Mouse (Mus musculus): Measurements from ENCODE around the gene AC124502.3. TPM values are rescaled to one million over a fixed set of nuclear protein-coding genes. Genes with fewer than 3 reads are reported as not detected.

AC124502.3 gene
- polyA plus RNA-seq, 1 experiment from 2014 or later: 2.1 TPM

DNA sequence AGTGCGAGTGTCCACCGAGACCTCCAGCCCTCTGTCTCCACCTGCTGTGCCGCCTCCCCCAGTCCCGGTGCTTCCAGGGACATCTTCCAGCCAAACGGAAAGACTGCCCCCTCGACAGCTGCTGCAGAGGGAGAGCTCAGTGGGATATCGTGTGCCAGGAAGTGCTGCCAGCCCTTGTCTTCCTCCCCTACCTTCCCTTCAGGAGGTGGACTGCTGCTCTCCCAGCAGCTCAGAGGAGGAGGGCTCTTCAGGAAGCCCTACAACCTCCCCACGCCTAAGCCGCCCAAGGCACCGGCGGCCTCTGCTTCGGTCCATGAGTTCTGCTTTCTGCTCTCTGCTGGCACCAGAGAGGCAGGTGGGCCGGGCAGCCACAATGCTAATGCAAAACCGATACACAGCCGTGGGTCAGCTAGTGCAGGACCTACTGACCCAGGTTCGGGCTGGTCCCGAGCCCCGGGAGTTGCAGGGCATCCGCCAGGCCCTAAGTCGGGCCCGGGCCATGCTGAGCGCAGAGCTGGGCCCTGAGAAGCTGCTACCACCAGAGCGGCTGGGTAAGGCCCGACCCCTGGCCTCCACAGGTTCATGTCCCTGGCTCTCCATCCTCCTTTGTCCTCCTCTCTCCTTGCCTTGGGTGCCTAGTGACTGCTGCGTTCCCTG lies 13.6 kb downstream of the AC124502.3 start:
- Histone ChIP-seq H3K4me2 (peak overlapping the region; percentile 54), H3K9ac (no peak overlapping the region), H3K27ac (0 out of 2 replicates have a peak overlapping the region, but pooled peaks have one; percentile 45), H3K4me3 (replicated peaks) (peak overlapping the region; percentile 37), H3K36me3 (peaks cover 27% of the 10 kb centered on the region), H3K4me1 (peaks cover 44% of the 10 kb centered on the region), H3K9me3 (replicated peaks) (no peaks in the 10 kb centered on the region), H3K27me3 (peaks cover 43% of the 10 kb centered on the region)
- 23% methylated on average over 25 of the region's 25 CpGs for WGBS
- no peak for ATAC-seq (replicated peaks; ENCODE audit: low FRiP score)

DNA sequence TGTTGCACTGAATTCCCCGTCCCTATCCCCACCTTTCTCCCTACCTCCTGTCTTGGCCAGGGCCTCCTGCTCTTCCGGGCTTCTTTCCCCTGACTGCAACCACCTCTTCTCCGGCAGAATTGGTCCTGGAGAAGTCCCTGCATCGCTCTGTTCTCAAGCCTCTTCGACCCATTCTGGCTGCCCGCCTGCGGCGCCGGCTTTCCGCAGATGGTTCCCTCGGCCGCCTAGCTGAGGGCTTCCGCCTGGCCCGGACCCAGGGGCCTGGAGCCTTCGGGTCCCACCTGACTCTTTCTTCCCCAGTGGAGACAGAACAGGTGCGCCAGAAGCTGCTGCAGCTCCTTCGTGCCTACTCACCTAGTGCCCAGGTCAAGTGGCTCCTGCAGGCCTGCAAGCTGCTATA lies 14.2 kb downstream of the AC124502.3 start:
- Histone ChIP-seq H3K4me2 (peak overlapping the region; percentile 54; the same call in 1 of the 2 replicates), H3K27ac (no peak overlapping the region), H3K36me3 (peaks cover 21% of the 10 kb centered on the region), H3K9ac (no peak overlapping the region), H3K9me3 (replicated peaks) (no peaks in the 10 kb centered on the region), H3K4me3 (replicated peaks) (no peak overlapping the region), H3K27me3 (peaks cover 43% of the 10 kb centered on the region), H3K4me1 (peaks cover 47% of the 10 kb centered on the region)
- no peak for ATAC-seq (replicated peaks; ENCODE audit: low FRiP score)
- 63% methylated on average over 17 of the region's 17 CpGs for WGBS

DNA sequence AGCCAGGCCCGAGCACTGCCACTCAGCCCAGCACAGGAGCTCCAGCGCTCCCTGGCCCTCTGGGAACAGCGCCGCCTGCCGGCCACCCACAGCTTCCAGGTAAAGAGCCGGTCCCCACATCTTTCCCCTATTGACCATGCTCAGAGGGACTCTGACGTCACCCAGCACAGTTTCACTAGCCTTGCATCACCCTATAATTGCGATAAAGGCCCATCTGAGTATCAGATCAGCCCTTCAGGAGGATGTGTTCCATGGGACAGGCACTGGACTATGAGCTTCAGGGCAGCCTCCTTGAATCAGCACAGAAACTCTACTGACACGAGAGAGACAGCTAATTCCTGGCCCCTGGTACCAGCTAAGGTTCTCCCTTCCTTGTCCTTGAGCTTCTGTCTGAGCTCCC lies 15.2 kb downstream of the AC124502.3 start:
- H3K4me3 ChIP-seq (replicated peaks): no peak overlapping the region
- ATAC-seq (replicated peaks; ENCODE audit: low FRiP score): no peak
- no peak overlapping the region for H3K27ac ChIP-seq
- peaks cover 57% of the 10 kb centered on the region for H3K4me1 ChIP-seq
- H3K27me3 ChIP-seq: peaks cover 43% of the 10 kb centered on the region
- WGBS: 21% methylated on average over 9 of the region's 9 CpGs
- no peak overlapping the region for H3K9ac ChIP-seq
- no peaks in the 10 kb centered on the region for H3K9me3 ChIP-seq (replicated peaks)
- H3K36me3 ChIP-seq: peaks cover 11% of the 10 kb centered on the region
- H3K4me2 ChIP-seq: no peak overlapping the region

DNA sequence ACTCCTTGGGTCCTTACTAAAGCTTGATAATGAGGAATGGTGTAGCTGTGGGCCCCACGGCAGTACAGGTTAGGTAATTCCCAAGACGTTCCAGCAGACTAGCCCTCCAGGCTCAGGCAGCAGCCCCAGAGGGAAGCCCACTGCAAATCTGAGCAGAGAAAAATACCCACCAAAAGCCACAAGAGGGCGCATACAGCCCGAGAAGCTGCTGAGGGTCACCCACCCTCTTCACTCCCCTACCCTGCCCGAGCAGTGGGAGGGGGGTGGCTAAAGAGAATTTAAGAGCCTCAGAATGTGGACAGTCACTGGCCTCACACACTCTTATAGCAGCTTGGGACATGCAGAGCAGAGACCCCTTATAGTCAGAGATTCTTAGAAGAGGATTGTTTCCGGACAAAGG lies 17.6 kb downstream of the AC124502.3 start:
- H3K4me1 ChIP-seq: peaks cover 65% of the 10 kb centered on the region
- 10% methylated on average over 6 of the region's 6 CpGs for WGBS

DNA sequence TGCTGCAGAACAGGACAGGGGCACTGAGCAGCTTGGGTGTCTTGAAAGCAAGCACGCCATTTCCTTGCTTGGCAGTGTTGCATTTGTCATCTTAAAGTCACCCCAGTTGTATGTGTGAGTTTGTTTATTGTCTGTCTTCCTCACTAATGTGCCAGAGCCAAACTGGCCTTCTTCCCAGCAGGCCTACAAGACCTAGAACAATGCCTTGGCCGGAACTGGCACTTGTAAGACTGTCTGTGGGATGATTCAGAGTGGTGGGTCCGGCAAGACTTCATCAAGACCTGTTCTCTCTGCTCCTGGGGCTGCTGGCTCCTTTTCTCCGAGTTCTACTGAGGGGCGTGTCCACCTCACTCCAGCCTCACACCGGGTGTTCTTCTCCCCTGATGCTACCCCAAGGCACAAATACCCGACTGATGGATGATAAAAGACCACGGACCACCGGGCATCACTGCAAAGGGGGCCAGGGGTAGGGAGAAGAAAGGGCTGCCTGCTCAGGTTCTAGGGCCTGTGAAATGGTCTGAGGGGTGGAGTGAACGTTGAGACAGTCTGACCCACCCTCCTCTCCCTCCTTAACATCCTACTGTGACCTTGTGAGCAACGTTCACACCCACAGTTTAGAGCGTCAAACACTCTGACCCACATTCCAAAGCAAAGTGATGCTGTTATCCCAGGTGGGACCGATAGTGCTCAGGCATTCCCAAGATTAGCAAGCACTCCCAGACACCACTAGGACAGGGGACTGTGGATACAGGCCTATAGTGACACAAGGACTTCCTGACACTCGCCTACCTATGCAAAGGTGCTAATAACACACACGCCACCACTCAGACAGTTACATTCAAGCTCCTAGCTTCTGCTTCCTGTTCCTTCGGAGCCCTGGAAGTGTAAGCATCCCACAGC lies 19.4 kb downstream of the AC124502.3 start:
- H3K27ac ChIP-seq: peak overlapping the region; percentile 82
- no peak overlapping the region for H3K9ac ChIP-seq
- no peak for ATAC-seq (replicated peaks; ENCODE audit: low FRiP score)
- H3K36me3 ChIP-seq: no peaks in the 10 kb centered on the region
- H3K9me3 ChIP-seq (replicated peaks): no peaks in the 10 kb centered on the region
- 24% methylated on average over 16 of the region's 16 CpGs for WGBS
- H3K4me3 ChIP-seq (replicated peaks): no peak overlapping the region
- peak overlapping the region; percentile 27; the same call in 1 of the 2 replicates for H3K4me2 ChIP-seq
- H3K4me1 ChIP-seq: peaks cover 51% of the 10 kb centered on the region
- peaks cover 18% of the 10 kb centered on the region for H3K27me3 ChIP-seq

More for the DNA sequence above, 17.6 kb downstream of the AC124502.3 start:
- H3K36me3 ChIP-seq: no peaks in the 10 kb centered on the region
- H3K9ac ChIP-seq: no peak overlapping the region
- peaks cover 37% of the 10 kb centered on the region for H3K27me3 ChIP-seq
- H3K9me3 ChIP-seq (replicated peaks): no peaks in the 10 kb centered on the region
- H3K4me2 ChIP-seq: no peak overlapping the region
- H3K4me3 ChIP-seq (replicated peaks): 0 out of 2 replicates have a peak overlapping the region, but pooled peaks have one; percentile 1
- H3K27ac ChIP-seq: 0 out of 2 replicates have a peak overlapping the region, but pooled peaks have one; percentile 37
- no peak for ATAC-seq (replicated peaks; ENCODE audit: low FRiP score)

DNA sequence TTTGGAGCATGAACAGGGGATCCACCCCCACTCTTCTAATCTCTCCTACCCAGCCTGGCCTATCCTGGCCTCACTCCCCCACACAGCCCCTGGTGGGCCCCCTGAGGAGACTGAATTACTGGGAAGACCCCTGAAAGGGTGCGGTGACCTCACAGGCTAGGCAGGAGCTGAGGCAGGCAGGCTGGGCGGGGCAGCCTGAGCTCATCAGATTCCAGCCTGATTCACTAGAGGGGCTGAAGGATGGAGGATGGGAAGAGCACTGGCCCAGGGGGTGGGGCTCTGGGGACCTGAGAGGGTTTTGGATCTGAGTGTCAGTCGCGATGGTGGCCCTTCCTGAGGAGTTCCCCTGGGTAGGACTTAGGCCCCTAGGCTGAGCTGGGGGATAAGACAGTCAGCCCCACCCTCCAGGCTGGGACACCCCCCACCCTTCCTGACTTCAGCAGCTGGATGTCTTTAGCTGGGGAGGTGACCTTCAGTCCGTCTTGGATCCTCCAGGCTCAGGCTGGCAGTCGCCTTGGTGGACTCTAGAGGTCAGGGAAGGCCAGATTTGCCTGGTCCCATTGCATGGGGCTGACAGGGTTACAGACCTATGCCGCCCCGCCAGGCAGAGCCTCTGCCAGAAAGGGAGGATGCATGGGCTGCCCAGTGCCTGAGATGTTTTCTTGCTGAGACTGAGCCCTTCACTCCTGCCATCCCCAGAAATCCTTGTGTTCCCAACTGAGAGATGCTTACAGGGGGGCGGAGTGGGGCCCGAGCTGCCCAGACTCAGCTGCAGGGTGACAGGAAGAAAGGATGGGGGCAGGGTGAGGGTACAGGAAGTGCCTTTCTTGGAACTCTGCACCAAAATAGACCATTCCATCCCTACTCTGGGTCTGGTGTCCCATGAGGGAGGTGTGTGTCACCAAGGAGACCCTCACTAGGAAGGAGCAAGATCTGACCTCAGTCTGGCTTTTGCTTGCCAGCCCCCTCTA lies 20.4 kb downstream of the AC124502.3 start:
- ATAC-seq (replicated peaks; ENCODE audit: low FRiP score): peak; percentile 41
- Histone ChIP-seq H3K4me1 (peaks cover 51% of the 10 kb centered on the region), H3K4me2 (peak overlapping the region; percentile 27), H3K9ac (no peak overlapping the region), H3K27ac (peak overlapping the region; percentile 82), H3K4me3 (replicated peaks) (no peak overlapping the region), H3K9me3 (replicated peaks) (no peaks in the 10 kb centered on the region), H3K27me3 (0 out of 2 replicates have a peak, but pooled peaks cover 8% of the 10 kb centered on the region), H3K36me3 (no peaks in the 10 kb centered on the region)
- 8% methylated on average over 10 of the region's 10 CpGs for WGBS

DNA sequence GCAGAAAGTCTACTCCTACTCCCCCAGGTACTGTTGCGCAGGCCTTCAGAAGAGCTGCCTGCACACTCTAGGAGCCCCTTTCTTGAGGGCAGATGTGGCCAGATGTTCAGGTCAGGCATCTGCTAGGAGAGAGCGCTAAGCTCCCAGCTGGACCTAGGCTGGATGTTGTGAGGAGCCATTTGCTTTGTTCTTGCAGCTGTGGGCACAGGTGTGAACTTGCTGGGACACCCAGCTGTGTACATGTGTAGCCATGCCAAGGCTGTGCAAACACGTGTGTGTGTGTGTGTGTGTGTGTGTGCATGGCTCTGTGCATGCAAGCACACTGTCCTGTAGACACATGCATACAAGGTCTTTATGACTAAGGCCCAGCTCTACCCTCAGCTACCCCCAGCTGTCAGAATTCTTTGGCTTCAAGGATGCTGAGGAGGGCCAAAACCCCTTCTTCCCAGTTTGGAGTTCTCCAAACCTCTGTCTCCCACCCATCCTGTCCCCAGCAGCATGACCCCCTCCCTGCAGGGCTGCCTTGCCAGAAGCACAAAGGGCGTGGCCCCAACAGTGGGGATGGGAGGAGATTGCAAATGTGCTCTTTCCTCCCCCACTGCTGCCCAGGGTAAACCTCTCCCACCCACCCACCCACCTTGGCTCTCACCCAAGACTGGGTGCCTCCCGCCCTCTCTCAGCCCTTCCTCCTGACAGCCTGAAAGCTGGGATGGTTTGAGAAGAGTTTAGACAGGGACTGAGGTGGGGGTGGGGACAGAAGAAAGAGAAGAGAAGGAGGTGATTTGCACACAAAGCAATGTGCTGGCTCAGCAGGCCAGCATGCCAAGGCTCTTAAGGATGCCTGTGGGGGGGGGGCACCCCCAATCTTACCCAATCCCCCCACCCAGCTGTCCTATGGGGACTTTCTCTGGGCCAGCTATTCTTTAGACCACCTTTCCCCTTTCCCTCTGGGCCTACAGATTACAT lies 22.0 kb downstream of the AC124502.3 start:
- Histone ChIP-seq H3K9ac (no peak overlapping the region), H3K9me3 (replicated peaks) (no peaks in the 10 kb centered on the region)
- WGBS: 35% methylated on average over 5 of the region's 5 CpGs

DNA sequence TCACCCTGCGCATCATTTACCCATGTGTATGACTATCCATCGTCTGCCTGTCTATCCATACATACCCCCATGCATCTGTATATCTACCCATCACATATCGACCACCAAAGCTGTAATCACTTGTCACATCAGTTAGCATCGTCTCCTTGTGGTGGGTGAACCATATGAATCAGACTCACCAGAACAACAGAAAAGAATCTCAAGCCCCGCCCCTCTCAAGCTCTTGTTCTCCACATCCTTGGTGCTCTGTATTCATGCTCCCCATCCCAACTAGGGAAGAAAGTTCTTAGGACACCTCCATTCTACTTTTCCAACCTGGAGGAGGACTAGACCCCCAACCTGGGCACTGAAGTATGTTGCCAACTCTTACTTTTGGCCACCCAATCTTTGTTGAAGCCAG lies 23.4 kb downstream of the AC124502.3 start:
- Histone ChIP-seq H3K9me3 (replicated peaks) (no peaks in the 10 kb centered on the region), H3K4me2 (no peak overlapping the region), H3K27me3 (peaks cover 3% of the 10 kb centered on the region), H3K4me1 (peaks cover 57% of the 10 kb centered on the region), H3K27ac (no peak overlapping the region), H3K36me3 (no peaks in the 10 kb centered on the region), H3K4me3 (replicated peaks) (no peak overlapping the region), H3K9ac (no peak overlapping the region)
- no peak for ATAC-seq (replicated peaks; ENCODE audit: low FRiP score)
- 89% methylated on average over 5 of the region's 5 CpGs for WGBS

More for the DNA sequence above, 22.0 kb downstream of the AC124502.3 start:
- Histone ChIP-seq H3K4me1 (peaks cover 63% of the 10 kb centered on the region), H3K4me2 (0 out of 2 replicates have a peak overlapping the region, but pooled peaks have one; percentile 9), H3K27me3 (no peaks in the 10 kb centered on the region), H3K36me3 (no peaks in the 10 kb centered on the region), H3K4me3 (replicated peaks) (no peak overlapping the region), H3K27ac (peak overlapping the region; percentile 82)
- ATAC-seq (replicated peaks; ENCODE audit: low FRiP score): no peak

DNA sequence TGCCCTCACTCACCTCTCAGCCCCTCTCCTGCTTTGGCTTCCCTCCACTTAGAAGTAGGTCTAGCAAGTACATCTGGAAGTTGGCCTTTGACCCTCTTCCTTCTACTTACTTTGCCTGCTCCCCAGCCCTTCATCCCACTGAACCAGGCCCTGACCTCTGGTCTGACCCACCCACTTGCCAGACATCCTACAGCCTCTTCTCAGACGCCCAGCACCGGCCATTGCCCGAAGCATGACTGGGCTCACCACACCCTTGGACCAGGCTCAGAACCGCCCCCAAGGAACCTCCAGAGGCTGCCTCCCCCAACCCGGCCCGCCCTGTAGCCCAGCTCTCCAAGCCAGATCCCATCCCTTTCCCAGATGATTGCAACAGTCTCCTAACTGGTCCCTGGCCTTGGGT lies 23.8 kb downstream of the AC124502.3 start:
- no peaks in the 10 kb centered on the region for H3K36me3 ChIP-seq
- H3K4me2 ChIP-seq: no peak overlapping the region
- peaks cover 8% of the 10 kb centered on the region for H3K27me3 ChIP-seq
- H3K9me3 ChIP-seq (replicated peaks): no peaks in the 10 kb centered on the region
- no peak for ATAC-seq (replicated peaks; ENCODE audit: low FRiP score)
- H3K4me1 ChIP-seq: peaks cover 60% of the 10 kb centered on the region
- H3K4me3 ChIP-seq (replicated peaks): no peak overlapping the region
- no peak overlapping the region for H3K27ac ChIP-seq
- no peak overlapping the region for H3K9ac ChIP-seq
- WGBS: 65% methylated on average over 6 of the region's 6 CpGs

DNA sequence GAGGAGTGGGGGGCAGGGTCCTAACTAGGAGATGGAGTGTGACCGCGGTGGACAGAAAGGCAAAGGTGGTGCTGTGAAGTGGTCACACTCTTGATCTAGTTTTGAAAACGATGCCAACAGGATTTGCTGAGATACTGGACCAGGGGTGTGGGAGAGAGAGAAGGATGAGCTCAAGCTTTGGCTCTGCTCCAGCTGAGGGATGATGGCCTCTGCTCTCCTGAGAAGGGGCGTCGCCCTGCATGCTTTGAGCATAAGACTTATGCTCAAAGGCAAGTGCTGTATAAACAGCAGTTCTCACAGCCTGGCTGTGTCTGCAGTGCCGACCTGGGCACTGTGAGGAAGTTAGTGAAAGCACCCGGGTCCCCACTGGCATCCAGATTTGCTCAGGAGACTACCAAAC lies 26.4 kb downstream of the AC124502.3 start:
- Histone ChIP-seq H3K4me3 (replicated peaks) (no peak overlapping the region), H3K36me3 (no peaks in the 10 kb centered on the region), H3K27ac (peak overlapping the region; percentile 41; the same call in 1 of the 2 replicates), H3K27me3 (peaks cover 33% of the 10 kb centered on the region), H3K4me2 (no peak overlapping the region), H3K9me3 (replicated peaks) (no peaks in the 10 kb centered on the region), H3K4me1 (peaks cover 60% of the 10 kb centered on the region), H3K9ac (no peak overlapping the region)
- no peak for ATAC-seq (replicated peaks; ENCODE audit: low FRiP score)
- WGBS: 59% methylated on average over 7 of the region's 7 CpGs

Data from kidney, embryonic 15.5 days (tissue).